Mouse (Mus musculus) fibroblast of lung, adult 2 months (primary cell): ENCODE measurements at regions not wholly inside any gene's neighbourhood (a gene's known extent, or its start where the extent isn't known, plus 50 kb on each side); places are given as distances from the start of the nearest gene placed in this dataset.

Experiments used
- DNase-seq: peaks from one replicate; pipeline ENCODE4 v3.0.0-alpha.2; 2011; ENCODE audit warnings: low read depth

DNA sequence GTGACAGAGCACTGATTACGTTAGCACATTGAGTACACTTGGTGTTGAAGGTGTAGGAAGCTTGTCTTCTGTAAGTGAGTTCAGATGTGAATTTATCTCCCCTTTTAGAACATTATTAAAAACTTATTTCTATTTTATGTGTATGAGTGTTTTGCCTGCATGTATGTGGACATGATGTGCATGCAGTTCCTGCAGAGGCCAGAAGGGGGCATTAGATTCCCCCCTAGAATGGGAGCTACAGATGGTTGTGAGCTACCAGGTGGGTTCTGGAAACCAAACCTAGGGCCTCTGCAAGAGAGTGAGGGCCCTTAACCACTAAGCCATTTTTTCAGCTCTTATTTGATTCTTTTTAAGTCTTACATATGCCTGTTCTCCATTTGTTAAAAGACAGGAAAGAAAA is 160.0 kb upstream of the Gjb5 start:
- no peak for DNase-seq

DNA sequence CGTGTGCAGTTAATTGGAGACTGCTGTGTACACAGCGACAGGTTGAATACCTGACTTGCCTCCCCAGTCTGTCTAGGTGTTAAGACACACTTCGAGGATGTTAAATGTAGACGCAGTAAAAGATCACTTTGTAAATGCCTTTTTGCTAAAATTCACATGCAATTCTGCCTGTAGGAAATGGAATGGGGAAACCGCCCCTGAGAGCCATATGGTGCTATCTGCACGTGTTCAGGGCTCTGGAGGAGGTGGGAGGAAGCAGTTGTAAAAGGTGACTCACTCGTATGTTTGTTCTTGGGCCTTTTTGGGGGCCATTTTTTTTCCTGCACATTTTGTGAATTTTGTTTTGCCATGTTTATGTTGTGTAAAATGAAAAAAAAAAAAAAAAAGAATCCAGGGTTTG is 159.6 kb upstream of the Gjb5 start:
- no peak for DNase-seq

DNA sequence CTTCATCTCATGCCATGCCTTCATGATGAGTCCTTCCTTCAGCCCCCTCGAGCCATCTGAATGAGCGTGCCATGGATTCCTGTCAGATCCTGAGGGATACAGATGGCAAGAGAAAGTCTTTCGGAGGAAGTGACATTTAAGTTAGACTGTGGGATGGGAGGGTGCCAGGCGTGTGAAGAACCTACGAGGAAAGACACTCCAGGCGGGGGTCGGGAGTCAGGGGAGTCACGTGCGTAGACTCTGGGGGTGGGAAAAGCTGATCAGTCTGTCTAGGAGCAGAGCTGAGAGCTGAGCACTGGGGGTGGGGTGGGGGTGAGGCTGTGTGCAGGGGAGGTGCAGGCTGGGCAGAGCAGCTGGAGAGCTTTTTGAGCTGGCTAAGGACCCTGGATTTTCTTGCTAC is 152.0 kb upstream of the Gjb5 start:
- no peak for DNase-seq

DNA sequence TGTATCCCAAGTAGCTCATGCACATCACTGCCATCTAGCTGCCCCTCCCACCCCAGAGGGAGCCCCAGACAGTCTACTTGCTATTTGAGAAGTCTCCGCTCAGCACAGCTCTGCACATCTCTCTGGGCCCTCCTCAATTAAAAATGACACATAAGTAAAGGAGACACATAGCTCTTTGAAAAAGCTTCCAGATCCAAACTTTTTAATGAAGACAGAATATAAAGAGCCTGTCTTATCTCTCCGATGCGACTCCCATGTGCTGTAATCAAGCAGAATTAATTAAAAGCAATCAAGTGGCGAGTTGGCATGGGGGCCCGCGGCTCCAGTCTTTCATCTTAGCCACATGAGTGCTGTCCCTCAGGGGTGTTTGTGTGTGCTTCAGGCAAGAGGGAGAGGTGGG is 144.6 kb upstream of the Gjb5 start:
- DNase-seq = no peak

DNA sequence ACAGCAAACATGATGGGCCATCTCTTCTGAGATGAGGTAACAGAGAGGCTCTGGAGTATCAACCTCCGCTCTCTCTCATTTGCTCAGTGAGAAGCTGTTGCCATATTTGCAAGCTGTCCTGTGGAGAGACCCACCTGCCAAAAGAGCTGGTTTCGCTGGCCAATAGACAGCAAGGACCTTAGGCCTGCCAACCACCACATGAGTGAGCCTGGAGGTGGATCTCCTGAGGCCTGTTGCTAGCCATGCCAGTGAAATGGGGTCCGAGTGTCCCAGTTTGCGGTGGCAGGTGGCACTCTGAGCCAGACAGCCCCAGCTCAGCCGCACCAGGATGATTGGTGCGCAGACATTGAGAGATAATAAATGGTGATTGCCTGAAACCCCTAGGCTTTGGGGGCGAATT is 143.9 kb upstream of the Gjb5 start:
- no peak for DNase-seq

DNA sequence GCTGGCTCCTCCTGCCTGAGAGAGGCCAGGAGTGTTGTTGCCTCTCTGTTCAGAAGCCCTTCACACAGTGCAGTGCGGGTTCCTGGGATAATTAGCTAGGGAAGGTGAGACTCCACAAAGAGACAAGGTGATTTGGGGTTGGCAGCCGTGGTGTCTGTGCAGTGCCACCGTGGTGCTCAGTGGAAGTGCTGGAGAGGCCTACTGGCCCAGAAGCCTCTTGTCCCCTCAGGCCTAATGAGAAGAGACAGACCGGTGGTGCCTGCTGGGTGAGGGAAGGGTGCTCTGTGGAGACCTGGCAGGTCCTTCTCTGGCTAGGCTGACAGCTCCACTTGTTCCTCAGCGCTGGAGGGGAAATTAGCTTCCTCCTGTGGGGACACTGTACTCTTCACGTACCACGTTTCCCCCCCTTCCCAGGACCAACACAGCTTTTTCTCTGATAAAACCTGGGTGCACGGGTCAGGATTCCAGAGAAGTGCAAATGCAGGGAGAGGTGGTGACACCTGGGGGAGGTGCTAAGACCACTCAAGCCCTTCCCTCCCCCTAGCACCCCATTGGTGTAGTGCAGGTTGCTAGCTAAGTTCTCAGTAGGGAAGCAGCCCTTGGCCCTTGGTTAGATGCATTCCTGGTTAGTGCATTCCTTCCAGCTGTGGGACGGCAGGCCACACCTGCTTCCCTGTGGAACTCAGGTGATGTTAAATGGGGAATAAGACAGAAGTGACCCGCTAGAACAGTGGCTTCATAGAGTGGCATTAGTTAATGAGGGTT is 129.2 kb upstream of the Gjb5 start:
- DNase-seq = no peak

DNA sequence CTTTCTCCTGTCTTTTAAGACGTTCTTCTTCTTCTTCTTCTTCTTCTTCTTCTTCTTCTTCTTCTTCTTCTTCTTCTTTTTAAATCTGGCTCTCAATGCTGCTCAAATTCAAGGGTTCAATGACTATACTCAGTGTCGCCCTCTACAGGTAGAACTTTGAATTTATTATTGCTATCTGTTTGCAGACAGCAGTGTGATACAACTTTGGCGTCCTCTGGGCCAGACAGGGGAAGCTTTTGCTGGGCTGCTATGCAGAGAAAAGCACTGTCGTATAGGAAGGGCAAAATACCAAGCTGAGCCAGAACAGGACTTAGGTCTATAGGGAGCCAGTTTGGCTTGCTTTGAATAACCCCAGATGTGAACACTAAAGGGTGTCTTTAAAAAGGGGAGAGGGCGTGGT is 127.3 kb upstream of the Gjb5 start:
- no peak for DNase-seq

DNA sequence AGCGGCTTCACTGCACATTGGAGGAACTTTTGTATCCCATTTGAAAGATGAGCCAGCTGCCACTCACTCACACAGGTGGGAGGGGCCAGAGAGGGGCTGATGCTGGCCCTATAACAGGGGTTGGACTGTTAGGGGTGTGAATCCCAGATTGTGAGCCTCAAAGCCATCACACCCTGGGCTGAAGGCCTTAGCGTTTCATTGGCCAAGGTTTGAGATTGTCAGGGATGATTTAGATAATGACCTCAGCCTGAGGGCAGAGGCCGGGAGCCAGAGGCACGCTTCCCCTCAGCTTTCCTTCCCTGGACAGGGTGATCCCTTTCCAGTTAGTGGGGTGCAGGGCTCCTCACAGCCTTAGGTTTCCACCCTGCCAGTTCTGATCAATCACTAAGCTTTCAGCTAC is 124.5 kb upstream of the Gjb5 start:
- no peak for DNase-seq

DNA sequence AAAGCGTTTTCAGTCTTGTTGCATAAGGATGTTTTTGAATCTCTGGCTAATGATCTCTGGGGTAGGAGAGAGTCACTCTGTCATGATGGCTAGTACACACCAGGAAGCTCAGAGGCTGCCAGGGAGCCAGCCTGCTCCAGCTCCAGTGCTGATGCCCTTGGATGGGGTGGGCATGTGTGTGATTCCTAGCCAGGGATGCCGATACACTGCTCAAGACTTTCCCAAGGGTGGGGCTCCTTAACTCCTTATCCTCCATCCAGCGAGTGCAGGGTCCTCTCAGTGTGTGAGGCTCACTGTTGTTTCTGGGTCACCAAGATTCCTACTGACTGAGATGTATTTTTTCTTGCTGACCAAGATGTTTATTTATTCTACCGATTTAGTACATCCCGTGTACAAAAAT is 122.4 kb upstream of the Gjb5 start:
- no peak for DNase-seq

DNA sequence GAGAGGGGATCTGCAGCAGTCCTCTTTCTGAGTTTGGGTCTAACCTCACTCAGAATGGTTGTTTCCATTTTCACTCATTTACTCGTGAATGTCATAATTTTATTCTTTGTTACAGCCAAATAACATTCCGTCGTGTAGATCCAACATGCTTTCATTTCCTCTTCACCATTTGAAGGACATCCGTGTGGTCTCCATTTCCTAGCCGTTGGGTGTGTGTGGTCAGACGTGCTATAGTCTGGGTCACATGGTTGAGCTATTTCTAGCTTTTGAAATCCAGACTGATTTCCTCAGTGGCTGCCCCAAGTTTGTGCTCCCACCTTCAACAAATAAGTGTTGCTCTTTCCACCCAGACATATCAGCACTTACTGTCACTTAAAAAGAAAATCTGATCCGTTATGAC is 111.9 kb upstream of the Gjb5 start:
- DNase-seq = no peak

DNA sequence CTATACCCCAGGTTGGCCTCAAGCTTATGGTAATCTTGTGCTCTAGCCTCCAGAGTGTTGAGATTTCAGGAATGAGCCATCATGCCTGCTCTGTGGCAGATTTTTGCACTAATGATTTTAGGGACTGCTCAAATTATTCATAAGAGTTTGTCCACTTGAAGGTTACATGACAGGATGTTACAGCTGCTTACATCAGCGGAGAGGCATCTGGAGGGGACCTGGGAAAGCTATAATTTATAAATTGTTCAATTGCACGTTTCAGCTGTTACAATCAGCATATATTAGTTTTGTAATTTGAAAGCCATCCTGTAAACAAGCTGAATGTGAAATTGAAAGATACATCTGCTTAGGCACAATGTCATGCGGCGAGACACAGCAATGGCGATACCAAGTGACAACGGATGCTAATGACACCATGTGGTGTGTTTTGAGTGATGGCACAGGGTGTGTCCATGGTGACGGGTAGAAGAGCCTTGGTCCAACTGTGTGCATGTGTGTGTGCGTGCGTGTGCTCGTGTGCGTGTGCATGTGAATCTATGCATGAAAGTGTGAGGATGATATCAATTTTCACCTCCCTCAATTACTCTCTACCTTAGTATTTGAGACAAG is 96.6 kb upstream of the Gjb5 start:
- DNase-seq = no peak

DNA sequence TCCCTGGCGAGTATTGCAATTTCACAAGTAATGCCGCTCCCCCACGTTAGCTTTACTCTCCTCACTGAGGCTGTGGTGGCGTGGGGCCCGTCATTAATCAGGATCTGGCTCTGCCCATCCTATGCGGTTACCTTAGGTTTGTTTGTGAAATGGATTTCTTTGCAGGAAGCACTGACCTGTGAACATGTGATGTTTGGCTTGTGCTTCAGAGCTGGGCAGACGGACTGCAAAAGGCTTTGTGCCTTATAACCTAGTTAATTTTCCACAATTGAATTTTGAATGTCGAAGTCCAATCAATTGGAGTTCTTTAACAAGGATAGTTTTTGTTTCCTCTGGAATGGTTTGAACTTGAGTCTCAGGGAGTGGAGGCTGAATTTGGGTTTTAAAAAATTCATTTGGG is 94.1 kb upstream of the Gjb5 start:
- DNase-seq = no peak

DNA sequence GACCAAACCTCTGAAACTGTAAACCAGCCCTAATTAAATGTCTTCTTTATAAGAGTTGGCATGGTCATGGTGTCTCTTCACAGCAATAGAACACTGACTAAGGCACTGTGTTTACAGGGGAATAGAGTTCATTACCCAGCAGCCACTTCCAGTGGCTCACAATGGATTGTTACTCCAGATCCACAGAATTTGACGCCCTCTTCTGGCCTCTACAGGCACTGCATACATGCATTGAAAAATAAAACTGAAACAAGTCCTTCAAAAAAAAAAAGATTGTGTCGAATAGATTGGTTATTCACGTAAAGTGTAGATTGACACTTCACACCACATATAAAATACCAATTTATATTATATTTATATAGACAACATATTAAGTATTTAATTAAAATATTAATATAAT is 87.3 kb upstream of the Gjb5 start:
- no peak for DNase-seq

DNA sequence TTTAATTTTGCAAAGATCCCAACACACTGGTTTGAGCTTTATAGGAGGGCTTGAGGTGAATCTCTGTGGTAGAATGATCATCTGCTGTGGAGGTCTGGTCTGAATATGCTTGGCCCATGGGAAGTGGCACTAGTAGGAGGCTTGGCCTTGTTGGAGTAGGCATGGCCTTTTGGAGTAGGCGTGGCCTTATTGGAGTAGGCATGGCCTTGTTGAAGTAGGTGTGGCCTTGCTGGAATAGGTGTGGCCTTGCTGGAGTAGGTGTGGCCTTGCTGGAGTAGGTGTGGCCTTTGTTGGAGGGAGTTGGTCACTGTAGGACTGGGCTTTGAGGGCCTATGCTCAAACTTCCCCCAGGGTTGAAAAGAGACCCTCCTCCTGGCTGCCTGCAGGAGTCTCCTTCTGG is 86.1 kb upstream of the Gjb5 start:
- no peak for DNase-seq

DNA sequence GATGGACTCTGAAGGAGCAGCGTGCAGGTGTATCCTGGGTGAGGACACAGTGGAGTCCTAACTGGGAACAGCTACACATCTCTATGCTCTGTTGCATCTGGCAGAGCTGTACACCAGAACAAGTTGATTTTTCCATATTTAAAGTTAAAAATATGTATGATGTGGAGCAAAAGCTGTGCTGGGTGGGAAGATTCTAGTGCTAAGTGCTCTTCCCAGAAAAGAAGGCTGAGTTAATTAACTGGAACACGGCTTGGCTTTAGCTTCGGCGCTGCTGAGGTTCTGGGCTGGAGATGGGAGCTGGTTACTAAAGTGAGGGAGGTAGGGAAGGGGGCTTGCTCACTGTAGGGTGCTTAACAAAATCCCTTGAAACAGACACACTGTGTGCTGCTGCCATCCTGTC is 84.0 kb upstream of the Gjb5 start:
- no peak for DNase-seq

DNA sequence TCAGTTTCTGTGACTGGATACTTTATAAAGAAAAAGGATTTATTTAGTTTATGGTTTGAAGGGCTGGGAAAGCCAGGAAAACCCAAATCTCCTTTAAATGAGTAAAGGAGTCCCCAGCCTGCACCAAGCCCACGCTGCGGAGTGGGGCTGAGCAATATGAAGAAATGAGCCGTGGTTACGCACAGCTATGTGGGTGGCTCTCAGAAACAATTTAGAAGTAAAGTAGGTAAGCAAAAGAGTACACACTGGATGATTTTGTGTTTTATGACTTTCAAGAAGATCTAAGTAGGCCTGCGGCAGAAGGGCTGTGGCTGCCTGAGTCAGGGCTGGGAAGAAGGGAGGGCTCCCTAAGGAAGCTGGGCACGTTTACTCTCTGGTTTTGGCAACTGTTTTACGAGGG is 82.6 kb upstream of the Gjb5 start:
- DNase-seq = no peak

DNA sequence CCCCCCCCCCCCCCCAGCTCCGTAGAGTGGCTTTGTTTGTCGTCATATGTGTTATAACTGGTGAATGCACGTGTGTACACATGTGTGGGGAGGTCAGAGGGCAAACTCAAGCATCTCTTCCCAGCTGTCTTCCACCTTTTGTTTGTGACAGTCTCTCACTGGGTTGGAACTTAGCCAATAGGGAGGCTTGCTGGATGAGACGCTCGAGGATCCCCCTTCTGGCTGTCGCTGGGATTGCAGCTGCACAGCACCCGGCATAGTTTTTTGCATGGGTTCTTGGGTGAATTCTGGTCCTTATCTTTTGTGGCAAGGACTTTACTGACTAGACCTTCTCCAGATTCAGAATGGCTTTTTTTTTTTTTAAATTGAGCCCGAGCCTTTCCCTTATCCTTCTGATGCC is 77.1 kb upstream of the Gjb5 start:
- no peak for DNase-seq

DNA sequence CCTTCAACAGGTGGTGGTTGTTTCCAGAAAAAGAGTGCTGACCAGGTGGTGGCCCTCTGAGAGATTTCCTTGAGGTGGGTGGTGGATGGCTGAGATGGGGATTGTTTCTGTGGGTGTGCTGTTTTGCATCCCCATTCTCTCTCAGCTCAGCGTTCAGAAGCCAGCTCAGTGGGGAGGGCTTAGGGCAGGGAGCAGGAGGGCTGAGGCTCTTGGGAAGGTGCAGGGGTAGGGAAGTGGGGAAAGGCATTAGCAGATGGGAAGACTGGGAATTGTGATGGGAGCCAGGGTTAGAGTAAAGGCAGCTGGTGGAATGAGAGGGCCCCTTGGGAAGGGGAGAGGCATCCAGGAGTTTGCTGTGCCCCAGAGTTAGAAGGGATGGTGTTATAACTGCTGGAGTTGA is 72.3 kb upstream of the Gjb5 start:
- DNase-seq = no peak

DNA sequence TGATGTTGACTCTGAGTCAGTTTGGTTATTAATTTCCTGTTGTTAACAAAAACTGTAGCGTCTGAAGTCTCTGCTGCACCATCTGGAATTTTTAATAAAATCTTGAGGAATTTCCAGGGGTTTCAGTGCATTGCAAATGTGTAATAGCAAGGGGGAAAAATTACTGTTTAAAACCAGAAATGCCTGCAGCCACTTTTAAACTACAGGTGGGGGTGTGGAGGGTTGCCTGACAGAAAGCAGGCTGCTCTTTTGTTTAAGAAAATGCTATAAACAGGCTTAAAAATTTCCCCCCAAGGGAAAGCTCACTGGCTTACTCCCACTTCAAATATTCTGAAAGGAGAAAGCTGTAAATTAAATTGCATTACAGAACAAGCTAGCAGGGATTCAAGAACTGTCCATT is 71.8 kb upstream of the Gjb5 start:
- DNase-seq = no peak

DNA sequence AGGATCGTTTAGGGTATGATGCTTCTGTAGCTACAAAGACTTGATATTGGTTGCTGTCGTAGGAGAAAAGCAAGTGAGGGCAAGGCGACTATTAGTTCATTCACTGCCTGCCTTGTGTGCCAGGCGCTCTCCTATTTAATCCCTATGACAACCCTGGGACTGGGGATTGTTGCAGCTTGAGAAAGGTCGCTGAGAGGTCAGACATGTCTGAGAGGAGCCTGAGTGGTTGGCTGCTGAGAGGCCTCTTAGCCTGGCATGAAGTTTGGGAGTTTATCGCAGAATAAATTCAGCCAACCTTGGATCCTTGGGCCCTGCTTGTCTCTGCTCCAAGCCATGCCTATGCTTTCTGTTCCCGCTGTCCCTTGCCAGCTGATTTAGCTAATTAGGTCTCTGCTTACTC is 65.9 kb upstream of the Gjb5 start:
- no peak for DNase-seq

DNA sequence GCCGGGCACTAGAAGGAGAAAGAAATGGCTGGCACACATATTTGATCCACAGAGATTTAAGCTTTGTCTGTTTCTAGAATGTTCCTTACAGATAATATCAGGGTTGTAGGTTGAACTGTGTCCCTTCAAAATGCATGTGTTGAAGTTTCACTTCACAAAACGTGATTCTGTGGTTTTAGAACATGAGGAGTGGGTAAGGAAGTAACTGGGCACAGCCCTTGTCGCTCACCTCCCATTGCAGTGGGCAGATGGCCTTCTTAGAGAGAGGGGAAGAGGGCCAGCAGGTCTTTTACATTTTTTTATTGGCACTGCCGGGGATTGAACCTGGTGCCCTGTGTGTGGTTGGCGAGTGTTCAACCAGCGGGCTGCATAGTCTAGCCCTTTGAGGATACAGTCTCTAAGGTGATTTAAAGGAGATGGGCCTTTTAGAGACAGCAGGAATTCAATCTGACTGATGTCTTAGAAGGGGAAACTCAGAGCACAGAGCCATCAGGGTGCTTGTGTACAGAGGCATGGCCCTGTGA is 64.0 kb upstream of the Gjb5 start:
- DNase-seq = no peak

DNA sequence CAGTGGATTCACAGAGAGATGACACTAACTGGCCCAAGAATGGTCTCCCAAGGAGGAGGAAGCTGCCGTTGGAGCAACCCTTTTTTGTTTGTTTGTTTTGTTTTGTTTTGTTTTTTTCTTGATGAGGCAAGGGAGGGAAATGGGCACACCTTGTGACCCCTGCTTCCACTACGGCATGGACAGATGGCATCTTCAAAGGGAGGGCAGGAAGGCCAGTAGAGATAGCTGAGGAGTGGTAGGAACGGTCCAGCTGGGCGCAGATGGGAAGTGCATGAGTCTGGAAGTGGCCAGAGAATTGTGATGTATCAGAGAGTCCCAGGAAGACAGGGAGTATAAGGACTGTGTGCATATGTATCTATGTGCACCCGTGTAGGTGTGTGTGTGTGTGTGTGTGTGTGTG is 63.1 kb upstream of the Gjb5 start:
- DNase-seq = no peak

DNA sequence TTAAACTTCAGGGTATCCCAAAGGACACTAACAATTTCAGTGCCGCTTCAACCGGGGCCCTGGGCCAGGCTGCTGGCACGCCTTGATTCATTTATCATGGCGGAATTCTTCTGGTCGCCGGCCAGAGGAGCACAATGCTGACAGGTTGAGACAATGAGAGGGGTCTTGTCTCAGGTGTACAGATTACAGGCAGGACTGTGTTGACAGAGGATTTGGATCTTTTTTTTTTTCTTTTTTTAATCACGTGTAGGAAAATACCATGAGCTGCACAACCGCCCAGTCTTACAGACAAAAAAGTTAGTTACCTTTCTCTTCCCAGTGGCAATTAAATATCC is 61.8 kb upstream of the Gjb5 start:
- DNase-seq = no peak

DNA sequence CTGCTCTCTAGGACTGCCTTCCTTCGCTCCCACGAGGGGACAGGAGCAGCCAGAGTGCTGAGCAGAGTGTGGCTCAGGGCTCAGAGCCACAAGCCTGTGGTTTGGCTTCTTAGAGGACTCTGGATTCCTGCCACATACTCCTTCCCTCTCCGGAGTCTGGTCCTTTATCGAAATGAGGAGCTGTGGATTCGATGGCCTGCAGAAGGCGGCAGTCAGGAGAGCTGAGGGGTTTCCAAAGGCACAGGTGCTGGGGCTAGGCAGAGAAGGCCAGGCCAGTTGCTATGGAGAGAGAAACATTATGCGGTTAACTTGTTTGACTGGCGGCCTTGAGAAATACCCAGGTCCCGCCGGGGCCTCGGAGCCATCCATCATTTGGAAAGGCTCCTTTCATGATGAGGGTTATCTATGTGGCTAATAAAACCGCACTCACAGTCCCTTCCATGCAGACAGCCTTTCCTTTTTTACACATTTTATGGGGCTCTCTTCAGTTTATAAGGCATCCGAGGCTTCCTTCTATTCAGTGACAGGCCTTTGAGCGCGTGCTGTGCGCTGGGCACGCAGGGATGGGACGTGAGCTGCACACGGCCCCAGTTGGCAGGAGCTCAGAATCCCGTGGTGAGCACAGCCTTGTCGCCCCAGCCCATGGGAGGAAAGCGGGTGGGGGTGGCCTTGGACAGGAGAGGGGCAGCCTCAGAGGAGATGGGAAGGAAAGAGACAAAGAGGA is 61.2 kb upstream of the Gjb5 start:
- DNase-seq = peak; percentile 3
